Mouse (Mus musculus) liver, postnatal 0 days (tissue): ENCODE results near the gene Klf12.

Experiments
- CTCF ChIP-seq: sonication (generic); IDR thresholded peaks from 2 replicates; pipeline ENCODE4 v1.5.1; 2016; ENCODE audit warnings: antibody characterized with exemption, low read depth
- EP300 ChIP-seq: IDR thresholded peaks from 2 replicates; pipeline ENCODE4 v1.6.1; 2016; ENCODE audit warnings: antibody characterized with exemption, low read depth, mild to moderate bottlenecking

DNA sequence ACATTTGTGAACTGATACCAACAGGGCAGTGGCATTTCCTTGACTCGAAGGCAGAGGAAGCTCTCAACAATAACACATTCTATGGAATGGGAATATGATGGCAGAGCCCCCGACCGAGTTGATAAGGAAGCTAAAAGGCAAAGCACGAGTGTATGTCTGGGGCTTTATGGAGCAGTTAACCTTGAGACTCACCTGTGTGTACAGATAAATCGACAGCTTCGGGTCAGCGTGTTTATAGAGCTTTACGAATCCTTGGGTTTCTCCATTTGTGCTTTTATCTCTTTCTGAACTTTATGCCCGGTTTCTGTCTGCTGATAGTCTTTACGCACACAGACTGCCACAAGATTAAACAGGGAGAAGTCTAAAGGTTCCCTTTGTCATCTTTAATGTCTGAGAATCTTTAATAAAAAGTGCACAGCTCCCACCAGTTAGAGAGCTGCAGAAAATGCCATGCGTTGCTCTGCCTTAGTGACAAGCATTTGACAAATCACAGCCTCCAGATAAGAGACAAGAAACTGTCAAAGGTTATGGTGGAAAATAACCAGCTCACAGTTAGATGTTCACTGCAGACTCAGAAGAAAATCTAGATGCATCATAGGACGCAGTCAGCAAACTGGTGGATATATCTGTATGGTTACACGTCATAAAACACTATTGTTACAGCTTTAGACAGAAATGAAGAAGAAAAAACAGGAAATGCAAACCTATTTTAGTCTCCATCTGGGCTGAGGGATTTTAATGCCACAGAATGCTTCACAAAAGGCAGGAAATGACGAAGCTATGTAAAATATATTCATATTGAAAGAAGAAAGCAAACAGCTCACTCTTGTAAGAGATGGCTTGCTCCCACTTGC, 428.1 kb downstream of the Klf12 start:
- TF ChIP-seq CTCF (no peak), EP300 (no peak)
